Mouse (Mus musculus) cortical plate, adult 2 months (tissue): ENCODE data around the gene Hmgn2.

Experiments
- CTCF ChIP-seq: fragments of 200-500 bp; IDR thresholded peaks from 2 replicates; pipeline ENCODE4 v1.5.1; 2011; ENCODE audit warnings: mild to moderate bottlenecking, control low read depth, low read length; ENCODE audit not compliant: insufficient read depth; ENCODE audit errors: extremely low read depth
- POLR2A ChIP-seq: fragments of 200-500 bp; IDR thresholded peaks from 2 replicates; pipeline ENCODE4 v1.6.1; 2011; ENCODE audit warnings: mild to moderate bottlenecking, low read length, control low read depth; ENCODE audit not compliant: insufficient read depth; ENCODE audit errors: extremely low read depth

GRCm38 (mm10) chr4:133991087-133991660, 22.7 kb upstream of the Hmgn2 start:
- no peak for TF ChIP-seq POLR2A
- no peak for TF ChIP-seq CTCF
